Mouse (Mus musculus) heart, postnatal 0 days (tissue): ENCODE results near the gene Clic4. TPM values are rescaled to one million over a fixed set of nuclear protein-coding genes. Genes with fewer than 3 reads are reported as not detected.

Source experiments
- ATAC-seq: fragments of 200-750 bp; cut with Nextera tagmentation; 2 replicates; pipeline ENCODE4 v1.8.0; 2017; ENCODE audit warnings: low read depth, moderate number of reproducible peaks, moderate library complexity; ENCODE audit not compliant: insufficient read depth
- DNase-seq: peaks from one replicate; pipeline ENCODE4 v3.0.0-alpha.2; 2016; ENCODE audit warnings: low spot score
- H3K27ac ChIP-seq: fragments of 300-500 bp; sonication (generic); 2 replicates; pipeline ENCODE4 v1.5.1; 2014; ENCODE audit warnings: low read depth, mild to moderate bottlenecking
- H3K27me3 ChIP-seq: fragments of 300-500 bp; sonication (generic); 2 replicates; pipeline ENCODE4 v1.6.1; 2014; ENCODE audit warnings: low read length, mixed read lengths; ENCODE audit not compliant: control insufficient read depth, insufficient read depth
- H3K36me3 ChIP-seq: fragments of 300-500 bp; sonication (generic); replicated peaks from 2 replicates; pipeline ENCODE4 v1.6.1; 2014; ENCODE audit warnings: low read length, mixed read lengths; ENCODE audit not compliant: control insufficient read depth, insufficient read depth
- H3K4me1 ChIP-seq: fragments of 300-500 bp; sonication (generic); 2 replicates; pipeline ENCODE4 v1.6.1; 2014; ENCODE audit warnings: antibody characterized with exemption; ENCODE audit not compliant: control insufficient read depth, insufficient read depth
- H3K4me2 ChIP-seq: fragments of 300-500 bp; sonication (generic); 2 replicates; pipeline ENCODE4 v1.6.1; 2014; ENCODE audit warnings: low read depth, mild to moderate bottlenecking, low read length, moderate library complexity
- H3K4me3 ChIP-seq: fragments of 300-500 bp; sonication (generic); 2 replicates; pipeline ENCODE4 v1.5.1; 2014; ENCODE audit warnings: low read depth, low read length
- H3K9ac ChIP-seq: fragments of 300-500 bp; sonication (generic); replicated peaks from 2 replicates; pipeline ENCODE4 v1.6.1; 2014; ENCODE audit warnings: low read depth, low read length, mixed read lengths
- H3K9me3 ChIP-seq: fragments of 300-500 bp; sonication (generic); replicated peaks from 2 replicates; pipeline ENCODE4 v1.6.1; 2016; ENCODE audit warnings: low read length; ENCODE audit not compliant: control insufficient read depth
- CTCF ChIP-seq: IDR thresholded peaks from 2 replicates; pipeline ENCODE4 v1.5.1; 2016; ENCODE audit warnings: antibody characterized with exemption, control low read depth, low read depth
- EP300 ChIP-seq: IDR thresholded peaks from 2 replicates; pipeline ENCODE4 v1.6.1; 2016; ENCODE audit warnings: antibody characterized with exemption, low read depth
- WGBS: fragments of 180-500 bp; shearing (Covaris S2); extraction: QIAGEN DNeasy Blood & Tissue Kit; methylation state at CpG from one replicate; pipeline ENCODE4 v1.1.7; 2014; 5-methylcytosine and 5-hydroxymethylcytosine counted together
- polyA plus RNA-seq: library from polyadenylated mRNA; unstranded; fragments of >200 nt; fragmentation: Nextera tagmentation; extraction: Ambion mirVana; gene quantifications from 2 replicates; pipeline ENCODE4 v1.2.1, GENCODE M21; 2015
- total RNA-seq: library from RNA; depleted of rRNA; stranded (reverse); fragments of >200 nt; gene quantifications from 2 replicates; pipeline ENCODE4 v1.2.3, GENCODE M21; 2014; ENCODE audit warnings: low replicate concordance

Clic4 gene
- total and polyA plus RNA-seq, 2 experiments from 2014 or later, result 235 to 239 TPM

DNA sequence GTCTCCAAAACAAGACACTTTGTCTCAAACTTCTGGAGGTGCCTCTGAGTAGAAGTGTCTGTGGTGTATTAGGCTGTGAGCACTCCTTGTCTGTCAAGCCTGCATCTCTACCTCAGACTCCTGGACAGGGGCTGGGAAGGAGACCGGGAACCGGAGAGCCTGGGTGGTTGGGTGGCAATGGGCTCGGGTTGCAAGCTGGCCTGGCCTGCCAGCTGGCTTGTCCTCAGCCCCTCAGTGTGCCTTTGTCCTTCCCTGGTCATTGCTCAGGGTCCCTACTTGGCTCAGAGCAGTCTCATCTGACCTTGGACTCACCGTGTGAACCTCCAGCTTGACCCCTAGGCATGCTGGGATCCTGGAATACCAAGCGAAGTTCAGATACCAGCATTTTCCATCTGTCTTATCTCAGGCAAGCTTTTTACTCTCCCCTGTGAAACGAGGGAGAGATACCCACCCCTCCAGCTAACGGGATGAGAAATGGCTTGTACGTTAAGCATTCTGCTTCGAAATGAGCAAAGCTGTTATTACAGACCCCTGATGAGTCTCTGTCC is 36.6 kb upstream of the Clic4 start:
- 0 out of 2 replicates have a peak overlapping the region, but pooled peaks have one; percentile 11 for H3K9ac ChIP-seq
- DNase-seq, result peak; percentile 53
- peak overlapping the region; percentile 68 for H3K27ac ChIP-seq
- ATAC-seq, result no peak
- peaks cover 50% of the 10 kb centered on the region for H3K4me1 ChIP-seq
- WGBS, result 30% methylated on average over 9 of the region's 9 CpGs
- H3K4me3 ChIP-seq, result no peak overlapping the region
- no peaks in the 10 kb centered on the region for H3K9me3 ChIP-seq
- no peak overlapping the region for H3K4me2 ChIP-seq
- no peaks in the 10 kb centered on the region for H3K27me3 ChIP-seq
- TF ChIP-seq EP300, result no peak
- TF ChIP-seq CTCF, result no peak
- H3K36me3 ChIP-seq, result no peaks in the 10 kb centered on the region

DNA sequence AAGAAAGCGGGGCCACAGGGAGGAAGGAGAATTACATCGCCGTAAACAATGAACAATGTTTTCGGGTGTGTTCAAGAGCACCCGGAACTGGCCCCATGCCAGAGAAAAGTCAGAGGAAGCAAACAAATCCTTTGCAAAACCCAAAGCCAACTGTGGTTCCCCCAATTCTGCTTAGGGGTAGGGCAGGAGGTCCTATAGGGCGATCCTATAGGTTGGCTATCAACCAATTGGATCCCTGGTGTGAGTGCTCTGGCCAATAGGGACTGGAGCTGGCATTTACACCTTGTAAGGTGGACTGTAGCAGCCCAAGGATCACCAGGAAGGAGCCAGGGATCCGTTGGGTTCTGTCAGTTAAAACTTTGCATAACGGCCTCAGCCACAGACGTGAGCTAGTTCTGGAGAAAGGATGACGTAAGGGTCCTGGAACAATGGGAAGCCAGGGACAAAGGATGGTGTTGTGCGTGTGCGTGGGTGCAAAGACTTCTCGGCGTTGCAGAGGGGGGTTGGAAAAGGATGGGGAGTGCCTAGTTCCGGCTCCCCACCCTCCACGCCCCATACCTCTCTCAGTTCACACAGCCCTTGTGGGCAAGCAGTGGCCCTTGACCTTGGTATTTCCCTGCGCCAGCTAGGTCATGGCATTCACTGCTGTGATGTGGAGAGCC is 34.5 kb upstream of the Clic4 start:
- H3K9ac ChIP-seq, result no peak overlapping the region
- DNase-seq (peak; percentile 54), ATAC-seq (peak; percentile 54)
- H3K27me3 ChIP-seq, result no peaks in the 10 kb centered on the region
- H3K4me2 ChIP-seq, result no peak overlapping the region
- no peaks in the 10 kb centered on the region for H3K36me3 ChIP-seq
- no peaks in the 10 kb centered on the region for H3K9me3 ChIP-seq
- peak overlapping the region; percentile 88 for H3K27ac ChIP-seq
- TF ChIP-seq CTCF, result no peak
- peak; percentile 49; the same call in 1 of the 2 replicates for TF ChIP-seq EP300
- peaks cover 36% of the 10 kb centered on the region for H3K4me1 ChIP-seq
- no peak overlapping the region for H3K4me3 ChIP-seq
- WGBS, result 61% methylated on average over 17 of the region's 17 CpGs

DNA sequence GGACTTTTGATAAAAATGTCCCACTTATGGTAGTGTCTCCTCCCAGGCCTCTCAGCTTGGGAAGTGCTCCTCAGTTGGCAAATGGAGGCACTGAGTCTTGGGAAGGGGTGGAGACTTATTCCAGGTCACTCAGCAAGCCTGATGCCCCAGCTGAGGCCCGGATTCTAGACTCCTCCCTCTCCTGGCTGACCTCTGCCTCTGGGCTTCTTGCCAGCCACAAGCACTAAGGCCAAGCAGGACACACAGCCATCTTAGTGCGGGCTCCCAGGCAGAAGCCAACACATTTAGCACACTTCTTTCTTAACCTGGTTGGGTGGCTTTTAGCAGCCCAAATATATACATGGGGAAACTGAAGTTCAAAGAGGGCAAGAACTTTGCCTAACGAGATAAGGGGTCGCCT is 33.9 kb upstream of the Clic4 start:
- TF ChIP-seq CTCF (0 out of 2 replicates have a peak, but pooled peaks have one; percentile 6), EP300 (no peak)
- WGBS, result 28% methylated on average over 4 of the region's 4 CpGs
- peak; percentile 56 for ATAC-seq

DNA sequence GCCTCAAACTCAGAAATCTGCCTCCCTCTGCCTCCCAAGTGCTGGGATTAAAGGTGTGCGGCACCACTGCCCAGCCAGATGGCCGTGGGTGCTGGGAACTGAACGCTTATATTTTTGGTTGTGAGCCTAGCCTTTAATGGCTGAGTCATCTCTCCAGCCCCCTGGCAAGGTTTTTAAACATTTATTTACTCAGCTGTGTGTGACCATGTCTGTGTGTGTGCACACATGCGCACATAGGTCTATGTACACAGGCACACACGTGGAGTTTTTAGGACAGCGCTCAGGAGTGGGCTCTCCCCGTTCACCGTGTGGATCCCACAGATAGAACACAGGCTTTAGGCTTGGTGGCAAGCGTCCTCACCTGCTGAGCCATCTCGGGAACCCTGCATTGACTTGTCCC is 29.6 kb upstream of the Clic4 start:
- no peak overlapping the region for H3K4me3 ChIP-seq
- no peak overlapping the region for H3K27ac ChIP-seq
- no peak for ATAC-seq
- no peaks in the 10 kb centered on the region for H3K36me3 ChIP-seq
- peaks cover 20% of the 10 kb centered on the region for H3K4me1 ChIP-seq
- 86% methylated on average over 10 of the region's 10 CpGs for WGBS
- no peak for TF ChIP-seq CTCF
- H3K9ac ChIP-seq, result no peak overlapping the region
- no peak overlapping the region for H3K4me2 ChIP-seq
- no peak for DNase-seq
- no peaks in the 10 kb centered on the region for H3K9me3 ChIP-seq
- no peaks in the 10 kb centered on the region for H3K27me3 ChIP-seq

More for the DNA sequence above, 33.9 kb upstream of the Clic4 start:
- H3K4me2 ChIP-seq, result no peak overlapping the region
- DNase-seq, result peak; percentile 77
- no peaks in the 10 kb centered on the region for H3K36me3 ChIP-seq
- H3K4me1 ChIP-seq, result peaks cover 35% of the 10 kb centered on the region
- no peaks in the 10 kb centered on the region for H3K27me3 ChIP-seq
- H3K4me3 ChIP-seq, result no peak overlapping the region
- H3K9ac ChIP-seq, result no peak overlapping the region
- H3K9me3 ChIP-seq, result no peaks in the 10 kb centered on the region
- H3K27ac ChIP-seq, result peak overlapping the region; percentile 88

DNA sequence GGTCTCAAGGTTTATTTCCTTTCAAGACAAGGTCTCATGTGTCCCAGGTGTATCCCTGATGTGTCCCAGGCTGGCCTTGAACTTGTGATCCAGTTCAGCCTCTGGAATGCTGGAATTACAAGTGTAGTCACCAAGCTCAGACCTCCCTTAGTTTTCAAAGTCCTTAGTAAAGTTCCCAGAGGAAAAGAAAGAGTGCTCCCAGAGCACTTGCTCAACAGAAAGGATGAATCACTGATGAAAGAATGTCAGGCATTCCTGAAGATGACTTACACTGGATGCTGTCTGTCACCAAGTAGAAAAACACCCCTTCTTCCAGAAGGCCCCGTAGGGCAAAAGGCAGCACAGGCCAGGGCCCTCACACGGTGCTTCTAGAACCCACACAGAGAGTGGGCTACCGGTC is 28.6 kb upstream of the Clic4 start:
- no peak overlapping the region for H3K4me2 ChIP-seq
- ATAC-seq (no peak), DNase-seq (no peak)
- H3K9ac ChIP-seq, result no peak overlapping the region
- no peaks in the 10 kb centered on the region for H3K9me3 ChIP-seq
- no peak for TF ChIP-seq EP300
- TF ChIP-seq CTCF, result no peak
- H3K4me1 ChIP-seq, result peaks cover 10% of the 10 kb centered on the region
- no peaks in the 10 kb centered on the region for H3K27me3 ChIP-seq
- H3K27ac ChIP-seq, result no peak overlapping the region
- 39% methylated on average over 3 of the region's 3 CpGs for WGBS
- H3K36me3 ChIP-seq, result no peaks in the 10 kb centered on the region
- no peak overlapping the region for H3K4me3 ChIP-seq
